Mouse (Mus musculus) kidney, postnatal 10 days (tissue): ENCODE measurements around the gene Rsph14.

Experiments used
- DNase-seq: peaks from one replicate; pipeline ENCODE4 v3.0.0; 2021; ENCODE audit warnings: mixed read lengths

Rsph14 gene

DNA sequence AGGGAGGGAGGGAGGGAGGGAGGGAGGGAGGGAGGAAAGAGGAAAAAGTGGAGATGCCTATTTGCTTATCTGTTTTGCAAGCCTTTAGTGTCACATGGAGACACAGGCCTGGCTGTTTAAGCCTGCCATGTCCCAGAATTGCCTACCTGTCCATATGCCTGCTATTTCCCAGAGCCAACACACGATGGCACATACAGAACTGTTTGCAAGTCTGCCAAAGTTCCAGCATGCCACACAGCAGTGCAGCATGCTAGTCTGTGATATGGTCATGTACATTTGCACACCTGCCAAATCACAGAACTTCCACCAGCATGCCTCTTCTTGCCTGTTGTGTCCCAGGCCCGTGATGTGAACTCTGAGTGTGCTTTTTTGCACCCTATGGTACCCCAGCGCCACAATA is 101.8 kb downstream of the Rsph14 start:
- no peak for DNase-seq

DNA sequence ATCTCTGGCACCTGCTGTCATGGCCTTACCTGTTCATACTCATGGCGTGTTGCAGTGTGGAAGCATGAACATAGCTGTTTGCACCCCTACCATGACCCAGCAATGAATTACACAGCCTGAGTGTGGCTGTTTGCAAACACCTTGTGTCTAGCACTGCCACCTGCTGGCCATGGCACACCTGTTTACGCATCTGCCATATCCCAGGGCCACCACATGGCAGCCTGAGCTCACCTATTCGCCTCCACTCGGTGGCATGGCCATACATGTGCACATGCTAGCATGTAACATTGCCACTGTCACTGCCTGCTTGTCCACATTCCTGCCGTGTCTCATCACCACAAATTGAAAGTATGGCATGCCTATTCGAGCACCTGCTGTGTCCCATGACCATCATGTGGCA is 102.8 kb downstream of the Rsph14 start:
- peak; percentile 24 for DNase-seq

DNA sequence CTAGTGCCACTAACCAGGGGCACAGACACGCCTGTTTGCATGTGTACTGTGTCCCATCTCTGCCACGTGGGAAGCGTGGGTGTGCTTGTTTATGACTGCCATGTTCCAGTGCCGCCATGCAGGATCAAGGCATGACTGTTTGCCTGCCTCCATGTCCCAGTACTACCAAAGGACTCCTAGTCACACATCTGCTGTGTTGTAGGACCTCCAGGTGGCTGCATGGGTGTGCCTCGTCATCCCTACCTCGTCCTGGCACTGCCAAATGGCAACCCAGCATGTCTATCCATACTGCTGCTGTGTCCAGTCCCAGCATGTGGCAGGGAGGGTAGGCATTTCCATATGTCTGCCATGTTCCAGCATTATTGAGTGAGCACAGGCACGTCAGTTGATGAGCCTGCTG is 104.1 kb downstream of the Rsph14 start:
- DNase-seq, result no peak

DNA sequence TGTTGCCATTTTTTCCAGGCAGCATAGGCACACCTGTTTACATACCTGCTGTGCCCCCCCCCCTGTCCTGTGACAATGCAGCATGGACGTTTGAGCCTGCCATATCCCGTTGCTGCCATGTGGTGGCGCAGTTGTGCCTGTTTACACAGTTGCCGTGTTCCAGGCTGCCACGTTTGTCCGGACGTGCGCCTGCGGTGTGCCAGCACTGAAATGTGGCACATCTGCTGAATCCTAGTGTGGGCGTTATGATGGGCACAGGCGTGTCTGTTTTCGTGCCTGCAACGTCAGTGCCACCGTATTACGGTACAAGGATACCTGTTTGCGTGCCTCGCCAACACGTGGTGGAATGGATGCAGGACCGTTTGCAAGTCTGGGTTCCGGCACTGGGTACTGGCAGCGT is 107.1 kb downstream of the Rsph14 start:
- peak; percentile 72 for DNase-seq

DNA sequence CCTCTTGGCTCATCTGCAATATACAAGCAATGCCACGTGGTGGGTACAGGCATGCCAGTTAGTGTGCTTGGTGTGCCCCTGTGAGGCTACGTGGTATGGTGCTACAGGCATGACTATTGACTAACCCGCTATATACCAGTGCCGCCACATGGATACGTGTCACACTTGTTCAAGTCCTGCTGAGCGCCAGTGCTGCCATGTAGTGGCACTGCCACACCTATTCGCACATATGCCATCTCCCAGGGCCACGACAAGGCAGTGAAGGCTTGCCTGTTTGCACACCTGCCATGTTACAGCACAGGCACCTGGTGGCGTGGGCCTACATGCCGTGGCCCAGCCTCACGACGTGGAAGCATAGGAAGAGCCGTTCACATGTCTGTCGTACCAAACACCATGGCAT is 108.1 kb downstream of the Rsph14 start:
- no peak for DNase-seq

DNA sequence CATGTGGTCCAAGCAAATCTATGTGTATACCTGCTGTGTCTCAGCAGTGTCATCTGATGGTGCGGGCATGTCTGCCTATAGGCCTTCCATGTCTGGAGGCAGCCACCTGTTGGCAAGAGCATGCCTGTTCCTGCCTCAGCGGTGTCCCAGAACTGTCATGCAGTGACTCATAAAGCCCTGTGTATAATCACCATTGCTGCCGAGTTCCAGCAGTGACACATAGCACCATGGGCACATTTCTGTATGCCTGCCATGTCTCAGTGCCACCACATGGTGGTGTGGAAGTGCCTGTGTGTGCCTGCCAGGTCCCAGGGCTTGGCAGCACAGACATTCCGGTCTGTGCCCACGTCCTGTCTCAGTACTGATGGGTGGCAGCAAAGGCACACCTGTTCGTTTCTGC is 109.6 kb downstream of the Rsph14 start:
- peak; percentile 38 for DNase-seq

DNA sequence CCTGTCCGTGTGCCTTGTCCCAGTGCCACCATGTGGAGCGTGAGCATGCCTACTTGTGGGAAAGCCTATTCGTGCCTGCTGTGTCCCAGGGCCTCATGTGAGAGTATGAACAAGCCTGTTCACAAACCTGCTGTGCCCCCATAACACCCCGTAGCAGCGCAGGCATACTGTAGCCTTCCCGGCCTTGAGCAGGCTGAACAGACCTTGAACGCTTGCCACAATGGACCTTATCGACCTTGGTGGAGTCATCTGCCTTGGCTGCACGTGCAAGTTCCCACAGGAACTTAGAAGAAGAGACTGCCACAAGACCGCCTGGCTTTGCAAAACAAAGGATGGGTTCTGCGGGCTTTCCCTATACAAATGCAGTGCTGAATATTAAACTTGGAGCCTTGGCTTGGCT is 110.8 kb downstream of the Rsph14 start:
- no peak for DNase-seq

DNA sequence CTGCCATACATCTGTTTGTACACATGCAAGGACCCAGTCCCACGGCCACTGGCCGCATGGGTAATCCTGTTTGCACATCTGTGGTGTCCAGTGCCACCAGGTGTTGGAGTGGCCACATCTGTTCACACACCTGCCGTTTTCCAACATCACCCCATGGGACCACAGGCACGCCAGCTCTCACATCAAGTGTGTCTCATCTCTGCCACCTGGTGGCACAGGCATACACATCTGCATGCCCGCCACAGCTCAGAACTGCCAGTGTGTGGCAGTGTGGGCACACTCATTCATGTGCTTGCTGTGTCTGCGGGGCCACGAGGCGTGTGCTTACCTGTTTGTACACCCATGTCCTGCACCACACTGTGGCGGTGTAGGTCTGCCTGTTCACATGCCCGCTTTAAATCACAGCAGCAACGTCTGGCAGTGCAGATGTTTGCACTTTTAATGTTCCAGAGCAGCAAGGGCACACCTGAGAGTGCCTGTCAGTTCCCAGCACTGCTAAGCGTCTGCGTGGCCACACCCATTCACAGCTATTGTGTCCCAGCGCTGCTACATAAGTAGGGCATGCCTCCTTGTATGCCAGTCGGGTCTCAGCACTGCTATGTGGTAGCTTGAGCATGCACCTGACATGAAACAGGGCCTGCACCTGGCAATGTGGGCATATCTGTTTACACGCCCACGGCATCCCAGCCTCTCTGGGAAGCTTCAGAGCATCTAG is 111.4 kb downstream of the Rsph14 start:
- peak; percentile 73 for DNase-seq

DNA sequence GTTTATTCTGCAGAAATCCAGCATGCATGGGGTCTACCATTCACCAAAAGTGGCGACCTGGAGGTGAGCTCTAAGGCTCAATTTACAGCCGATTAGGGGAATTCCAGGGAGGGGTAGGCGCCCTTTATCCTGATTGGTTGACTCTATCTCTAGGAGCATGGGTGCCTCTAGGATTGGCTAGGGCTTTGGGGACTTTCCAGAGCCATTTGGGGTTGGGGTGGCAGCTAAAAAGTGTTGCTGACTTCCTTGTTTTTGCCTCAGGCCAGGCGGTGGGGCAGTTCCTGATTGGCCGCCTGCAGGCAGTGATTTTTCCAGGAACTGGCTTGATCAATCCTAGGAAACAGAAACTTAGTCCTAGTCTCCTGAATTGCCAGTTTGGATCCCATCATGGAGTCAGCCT is 113.1 kb downstream of the Rsph14 start:
- DNase-seq, result no peak

DNA sequence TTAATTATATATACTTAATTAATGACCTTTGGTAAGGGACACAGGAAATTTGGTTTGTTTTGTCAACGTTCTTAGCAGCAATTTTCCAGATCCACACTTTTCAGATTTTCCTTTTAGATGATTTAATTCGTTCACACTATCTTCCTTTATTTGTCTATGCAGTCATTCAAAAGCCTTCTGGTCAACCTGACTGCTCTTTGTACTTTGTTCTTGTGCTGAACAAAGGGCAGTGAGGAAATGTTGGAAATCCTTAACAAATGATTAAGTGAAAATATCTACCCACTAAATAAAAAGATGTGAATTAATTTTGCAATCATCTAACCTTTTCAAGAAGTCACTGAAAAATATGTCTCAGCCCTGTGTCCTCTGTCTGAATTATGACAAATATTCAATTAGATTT is 124.0 kb downstream of the Rsph14 start:
- no peak for DNase-seq
